Mouse (Mus musculus) heart, adult 2 months (tissue): ENCODE measurements around the gene Cd247.

ENCODE experiments used
- CTCF ChIP-seq: fragments of 200-600 bp; IDR thresholded peaks from 2 replicates; pipeline ENCODE4 v1.8.1; 2022; ENCODE audit warnings: antibody characterized with exemption, mild to moderate bottlenecking, moderate library complexity
- EP300 ChIP-seq: fragments of 200-500 bp; IDR thresholded peaks from 2 replicates; pipeline ENCODE4 v1.6.1; 2011; ENCODE audit warnings: low read depth, low read length, control low read depth; ENCODE audit not compliant: insufficient read depth
- POLR2A ChIP-seq: fragments of 200-500 bp; IDR thresholded peaks from 2 replicates; pipeline ENCODE4 v1.6.1; 2011; ENCODE audit warnings: mild to moderate bottlenecking, low read depth, low read length, control low read depth; ENCODE audit not compliant: insufficient read depth

GRCm38 (mm10) chr1:165862059-165862458, 73.6 kb downstream of the Cd247 start:
- TF ChIP-seq CTCF (no peak), POLR2A (no peak), EP300 (no peak)
